ENCODE assay signal across 8 mouse cellular contexts in the genomic region with DNA sequence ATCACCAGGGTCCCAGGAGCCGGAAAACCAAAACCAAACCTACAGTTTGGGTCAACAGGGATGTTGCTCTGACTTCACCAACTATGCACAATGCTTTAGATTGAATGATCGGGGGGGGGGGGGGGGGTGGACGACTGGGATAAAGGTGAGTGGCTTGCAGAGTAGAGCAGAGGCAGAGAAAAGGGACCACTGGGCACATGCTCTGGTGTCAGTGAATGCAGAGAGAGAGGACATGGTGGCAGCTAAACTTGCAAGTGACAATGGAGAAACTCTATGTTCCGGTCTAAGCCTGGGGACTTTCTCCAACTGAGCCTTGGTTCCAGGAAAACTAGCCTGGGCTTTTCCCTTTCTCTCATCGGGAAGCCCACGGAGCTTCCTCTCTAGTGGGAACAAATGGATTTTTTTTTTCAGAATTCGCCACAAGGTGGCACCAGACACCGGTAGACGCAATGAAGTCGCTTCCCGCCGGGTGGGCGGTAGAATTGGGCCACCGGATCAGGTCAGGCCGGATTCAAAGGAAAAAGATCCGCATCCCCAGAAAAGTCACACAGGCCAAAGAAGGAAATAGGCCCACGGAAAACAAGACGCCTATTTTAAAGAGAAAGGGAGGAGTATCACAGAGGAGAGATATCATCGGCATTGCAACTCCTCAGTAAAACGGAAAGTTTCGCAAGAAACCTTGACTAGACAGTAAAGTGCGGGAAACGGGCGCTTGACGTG. TPM values are rescaled to one million over a fixed set of nuclear protein-coding genes. Genes with fewer than 3 reads are reported as not detected.
DNase-seq lines count a peak whose midpoint lies in the region; ATAC-seq and TF ChIP-seq lines count a peak whose summit lies in the region.

No protein-coding gene starts in this region.

- no peaks in the 10 kb centered on the region for H3K27me3 ChIP-seq in heart, embryonic 15.5 days
- no peaks in the 10 kb centered on the region for H3K27me3 ChIP-seq in liver, embryonic 14.5 days (ENCODE audit: control insufficient read depth, insufficient read depth, low read length)
- H3K27me3 ChIP-seq in stomach, postnatal 0 days (ENCODE audit: control insufficient read depth, insufficient read depth, low read length): no peaks in the 10 kb centered on the region

- H3K36me3 ChIP-seq in heart, embryonic 15.5 days: no peaks in the 10 kb centered on the region
- no peaks in the 10 kb centered on the region for H3K36me3 ChIP-seq in liver, embryonic 14.5 days (replicated peaks; ENCODE audit: control insufficient read depth, insufficient read depth, low read depth)
- H3K36me3 ChIP-seq in stomach, postnatal 0 days (ENCODE audit: control insufficient read depth, insufficient read depth, low read length): no peaks in the 10 kb centered on the region; the same call in 1 of the 2 replicates

- peak overlapping the region; percentile 51 for H3K4me3 ChIP-seq in heart, embryonic 15.5 days
- peak overlapping the region; percentile 55 to 56 for H3K4me3 ChIP-seq in liver, embryonic 14.5 days (ENCODE audit: insufficient read depth in 1 of 2, low read depth in 2 of 2, low read length in 2 of 2)
- peak overlapping the region; percentile 41 for H3K4me3 ChIP-seq in stomach, postnatal 0 days (ENCODE audit: low read depth, low read length)

- no peak overlapping the region for H3K27ac ChIP-seq in heart, embryonic 15.5 days
- no peak overlapping the region for H3K27ac ChIP-seq in liver, embryonic 14.5 days
- H3K27ac ChIP-seq in stomach, postnatal 0 days (replicated peaks): no peak overlapping the region

- ATAC-seq in heart, embryonic 15.5 days (replicated peaks; ENCODE audit: insufficient number of reproducible peaks, insufficient read depth, low FRiP score, low read depth): no peak
- ATAC-seq in liver, embryonic 14.5 days (ENCODE audit: insufficient read depth): peak; percentile 24; the same call in 1 of the 2 replicates
- peak; percentile 34; the same call in 1 of the 2 replicates for ATAC-seq in stomach, postnatal 0 days (ENCODE audit: low FRiP score, low TSS enrichment)

- H3K9ac ChIP-seq in heart, embryonic 15.5 days: peak overlapping the region; percentile 57
- peak overlapping the region; percentile 54 for H3K9ac ChIP-seq in liver, embryonic 14.5 days (replicated peaks)
- H3K9ac ChIP-seq in stomach, postnatal 0 days (ENCODE audit: low read length): peak overlapping the region; percentile 38

- H3K4me1 ChIP-seq in heart, embryonic 15.5 days (replicated peaks): peaks cover 13% of the 10 kb centered on the region
- peaks cover 0 to 2% of the 10 kb centered on the region in 2 experiments; a peak in 1 of 4 replicates for H3K4me1 ChIP-seq in liver, embryonic 14.5 days (replicated peaks; ENCODE audit: control insufficient read depth in 2 of 2, insufficient read depth in 2 of 2, low read length in 1 of 2)
- no peaks in the 10 kb centered on the region; the same call in 1 of the 2 replicates for H3K4me1 ChIP-seq in stomach, postnatal 0 days (replicated peaks; ENCODE audit: control insufficient read depth, insufficient read depth)

- peak; percentile 61 to 70 for DNase-seq in CD8-positive naive resting alpha-beta T cell, adult 2 months (ENCODE audit: low read depth in 2 of 2, low spot score in 2 of 2)
- DNase-seq in c-Kit-negative CD71-positive TER-119-positive erythroid progenitor cells, embryonic 14.5 days (ENCODE audit: low read depth, low spot score): peak; percentile 19
- DNase-seq in fibroblast of lung, adult 2 months (ENCODE audit: low read depth): peak; percentile 50
- peak; percentile 87 for DNase-seq in kidney, postnatal 14 days
- peak; percentile 30 to 40 (median 31) for DNase-seq in liver, embryonic 14.5 days (ENCODE audit: low read depth in 3 of 3, low spot score in 3 of 3)
- DNase-seq in neural tube, embryonic 10.5 days (ENCODE audit: extremely low spot score, low spot score): peak; percentile 82
- peak; percentile 73 for DNase-seq in stomach, postnatal 0 days (ENCODE audit: low spot score)

- H3K9me3 ChIP-seq in heart, embryonic 15.5 days (replicated peaks): no peaks in the 10 kb centered on the region
- H3K9me3 ChIP-seq in liver, embryonic 14.5 days (ENCODE audit: control insufficient read depth, low read length): no peaks in the 10 kb centered on the region
- H3K9me3 ChIP-seq in stomach, postnatal 0 days (ENCODE audit: control insufficient read depth, low read length): no peaks in the 10 kb centered on the region

- TF ChIP-seq EP300 in liver, embryonic 14.5 days (IDR thresholded peaks at IDR 0.05; ENCODE audit: low read depth): no peak
- TF ChIP-seq EP300 in stomach, postnatal 0 days (optimal IDR thresholded peaks at IDR 0.05): no peak

- TF ChIP-seq CTCF in liver, embryonic 14.5 days (IDR thresholded peaks at IDR 0.05; ENCODE audit: low read depth): peak; percentile 73
- TF ChIP-seq CTCF in stomach, postnatal 0 days (IDR thresholded peaks at IDR 0.05; ENCODE audit: low read depth): peak; percentile 87

- peak overlapping the region; percentile 86 for H3K4me2 ChIP-seq in heart, embryonic 15.5 days
- H3K4me2 ChIP-seq in liver, embryonic 14.5 days (ENCODE audit: low read depth): peak overlapping the region; percentile 78
- peak overlapping the region; percentile 71 for H3K4me2 ChIP-seq in stomach, postnatal 0 days (replicated peaks; ENCODE audit: low read depth)

- 6% methylated on average over 25 of the region's 25 CpGs for WGBS in heart, embryonic 15.5 days
- WGBS in liver, embryonic 14.5 days (ENCODE audit: insufficient replicate concordance): 4% methylated on average over 24 of the region's 25 CpGs
- 7% methylated on average over 24 of the region's 25 CpGs for WGBS in stomach, postnatal 0 days

RNA-seq across cellular contexts. Expression of a gene that starts 32.5 kb away (rescaled TPM):
- polyA plus RNA-seq in heart, embryonic 15.5 days (2015; fragmentation: Nextera tagmentation; extraction: Ambion mirVana): 0.88 and 1.9 TPM in 2 replicates
- 0.73 TPM in 2 replicates for polyA plus RNA-seq in liver, embryonic 14.5 days (2012; rRNA removed)
- 0.11 and 0.29 TPM in 2 replicates for polyA plus RNA-seq in liver, embryonic 14.5 days (2014; fragmentation: Nextera tagmentation; extraction: Ambion mirVana)
- polyA plus RNA-seq in stomach, postnatal 0 days (2015; fragmentation: Nextera tagmentation; extraction: Ambion mirVana): 4.8 and 5.1 TPM in 2 replicates

Comparison
In these comparisons a context has a peak if more than half of its experiments do, and no peak if none do; other contexts are left out.
1. DNase-seq: peak in every context shown above with its lines; median percentile 87 in kidney, postnatal 14 days; 82 in neural tube, embryonic 10.5 days; 73 in stomach, postnatal 0 days; 66 in CD8-positive naive resting alpha-beta T cell, adult 2 months; 50 in fibroblast of lung, adult 2 months; 31 in liver, embryonic 14.5 days; 19 in c-Kit-negative CD71-positive TER-119-positive erythroid progenitor cells, embryonic 14.5 days.